Mouse (Mus musculus): ENCODE data around the gene Epha6.

DNA sequence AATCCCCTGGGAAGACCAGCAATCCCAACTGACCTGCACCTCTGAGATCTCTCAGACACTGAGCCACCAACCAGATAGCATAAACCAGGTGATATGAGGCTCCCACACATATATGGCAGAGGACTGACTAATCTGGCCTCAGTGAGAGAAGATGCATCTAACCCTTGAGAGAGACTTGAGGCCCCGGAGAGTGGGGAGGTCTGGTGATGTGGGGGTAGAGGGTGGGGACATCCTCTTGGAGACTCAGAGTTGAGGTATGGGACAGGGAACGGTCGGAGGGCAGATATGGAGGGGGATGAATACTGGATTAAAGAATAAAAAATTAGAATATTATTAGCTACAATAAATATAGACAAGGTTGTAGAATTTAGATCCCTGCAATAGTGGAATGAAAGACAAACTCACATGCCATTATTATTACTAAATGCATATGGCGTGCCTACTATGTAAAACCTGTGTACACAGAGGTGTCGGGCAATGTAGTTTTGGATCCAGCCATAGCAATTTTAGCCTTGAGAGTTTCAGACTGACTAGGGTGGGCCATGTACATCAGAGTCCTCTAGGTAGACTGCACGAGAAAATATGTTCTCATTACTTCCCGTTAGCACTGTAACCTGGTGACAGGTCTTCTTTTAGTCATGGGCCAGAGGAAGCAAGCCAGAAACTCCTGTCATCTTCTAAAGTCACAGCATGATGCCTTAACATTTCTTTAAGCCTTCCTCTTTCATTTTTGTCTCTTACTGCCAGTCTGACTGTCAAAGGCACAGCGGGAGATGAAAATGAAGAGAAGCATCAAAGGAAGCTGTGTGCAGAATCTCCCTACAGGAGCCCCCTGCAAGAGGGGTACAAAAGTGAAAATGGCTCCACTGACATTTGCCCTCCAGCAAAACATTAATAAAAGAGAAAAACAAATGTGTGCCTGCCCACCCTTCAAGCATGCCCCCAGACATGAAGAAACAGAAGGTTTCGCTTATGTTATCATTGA, 338.7 kb downstream of the Epha6 start:
- no peak for TF ChIP-seq CTCF (IDR thresholded peaks at IDR 0.05)
- no peak for TF ChIP-seq EP300 (IDR thresholded peaks at IDR 0.05)

Data from lung, postnatal 0 days (tissue).